Mouse (Mus musculus) lung, embryonic 15.5 days (tissue): Measurements from ENCODE around the gene Olfr1416. TPM values are rescaled to one million over a fixed set of nuclear protein-coding genes. Genes with fewer than 3 reads are reported as not detected.
"Not testable (repeated sequence)": the region's sequence is repeated elsewhere in the genome, so short reads cannot be mapped to it uniquely, and the experiment has no call there.

Experiments
- ATAC-seq: fragments of 200-750 bp; cut with Nextera tagmentation; 2 replicates; pipeline ENCODE4 v1.8.0; 2017; ENCODE audit warnings: moderate number of reproducible peaks, borderline replicate concordance; ENCODE audit not compliant: low FRiP score, low TSS enrichment; ENCODE audit errors: extremely low read depth
- H3K27ac ChIP-seq: fragments of 300-500 bp; sonication (generic); 2 replicates; pipeline ENCODE4 v1.5.1; 2015; ENCODE audit warnings: moderate library complexity, mild to moderate bottlenecking, inconsistent platforms
- H3K27me3 ChIP-seq: fragments of 300-500 bp; sonication (generic); 2 replicates; pipeline ENCODE4 v1.6.1; 2015; ENCODE audit warnings: inconsistent platforms
- H3K36me3 ChIP-seq: fragments of 300-500 bp; sonication (generic); 2 replicates; pipeline ENCODE4 v1.6.1; 2015; ENCODE audit warnings: inconsistent platforms
- H3K4me1 ChIP-seq: fragments of 300-500 bp; sonication (generic); 2 replicates; pipeline ENCODE4 v1.6.1; 2015; ENCODE audit warnings: inconsistent platforms
- H3K4me2 ChIP-seq: fragments of 300-500 bp; sonication (generic); 2 replicates; pipeline ENCODE4 v1.6.1; 2015; ENCODE audit warnings: inconsistent platforms, mild to moderate bottlenecking, moderate library complexity
- H3K4me3 ChIP-seq: fragments of 300-500 bp; sonication (generic); 2 replicates; pipeline ENCODE4 v1.5.1; 2015; ENCODE audit warnings: mild to moderate bottlenecking, inconsistent platforms
- H3K9ac ChIP-seq: fragments of 300-500 bp; sonication (generic); 2 replicates; pipeline ENCODE4 v1.6.1; 2015; ENCODE audit warnings: inconsistent platforms
- H3K9me3 ChIP-seq: fragments of 300-500 bp; sonication (generic); 2 replicates; pipeline ENCODE4 v1.6.1; 2016; ENCODE audit warnings: inconsistent platforms
- WGBS: fragments of 180-500 bp; shearing (Covaris S2); methylation state at CpG from one replicate; pipeline ENCODE4 v1.1.7; 2015; 5-methylcytosine and 5-hydroxymethylcytosine counted together
- polyA plus RNA-seq: library from polyadenylated mRNA; unstranded; fragments of >200 nt; fragmentation: Nextera tagmentation; extraction: Ambion mirVana; gene quantifications from 2 replicates; pipeline ENCODE4 v1.2.1, GENCODE M21; 2015

The Olfr1416 gene
- not detected in 2 replicates for polyA plus RNA-seq

GRCm38 (mm10) chr1:92485013-92485412 lies at the start of gene Olfr1416:
TSS of gene Olfr1416 (minus strand) at chr1:92485113.
- Histone ChIP-seq H3K4me2 (no peak within 1 kb of the TSS), H3K27me3 (no peaks in the 10 kb centered on the region), H3K4me3 (no peak within 1 kb of the TSS), H3K9me3 (0 out of 2 replicates have a peak, but pooled peaks cover 4% of the 10 kb centered on the region), H3K4me1 (no peaks in the 10 kb centered on the region), H3K27ac (no peak within 1 kb of the TSS), H3K36me3 (no peaks in the 10 kb centered on the region), H3K9ac (no peak within 1 kb of the TSS)
- no peak for ATAC-seq

- WGBS, result 79% methylated on average over 3 of the region's 3 CpGs
- no peak for ATAC-seq
- no peaks in the 10 kb centered on the region for H3K9me3 ChIP-seq
- H3K9ac ChIP-seq, result no peak overlapping the region
- H3K4me3 ChIP-seq, result no peak overlapping the region
- no peak overlapping the region for H3K4me2 ChIP-seq
- no peaks in the 10 kb centered on the region for H3K4me1 ChIP-seq
- H3K27ac ChIP-seq, result no peak overlapping the region
- no peaks in the 10 kb centered on the region for H3K27me3 ChIP-seq
- no peaks in the 10 kb centered on the region for H3K36me3 ChIP-seq
These were observed 38.9 kb upstream of the Olfr1416 start for GRCm38 (mm10) chr1:92523764-92524163.

GRCm38 (mm10) chr1:92521376-92521775 lies 36.5 kb upstream of the Olfr1416 start:
- Histone ChIP-seq H3K27ac (no peak overlapping the region), H3K4me1 (no peaks in the 10 kb centered on the region), H3K9ac (no peak overlapping the region), H3K9me3 (no peaks in the 10 kb centered on the region), H3K36me3 (no peaks in the 10 kb centered on the region), H3K27me3 (no peaks in the 10 kb centered on the region), H3K4me2 (no peak overlapping the region), H3K4me3 (no peak overlapping the region)
- 17% methylated on average over 10 of the region's 10 CpGs for whole genome bisulfite sequencing
- ATAC-seq, result no peak

- ATAC-seq, result no peak
- Histone ChIP-seq H3K36me3 (no peaks in the 10 kb centered on the region), H3K27me3 (no peaks in the 10 kb centered on the region), H3K9me3 (no peaks in the 10 kb centered on the region), H3K4me2 (no peak overlapping the region), H3K4me3 (no peak overlapping the region), H3K27ac (no peak overlapping the region), H3K4me1 (no peaks in the 10 kb centered on the region), H3K9ac (no peak overlapping the region)
- 71% methylated on average over 6 of the region's 6 CpGs for WGBS
These were observed 34.1 kb upstream of the Olfr1416 start for GRCm38 (mm10) chr1:92519046-92519445.

- H3K4me3 ChIP-seq, result no peak within 1 kb of the TSS
- H3K27me3 ChIP-seq, result no peaks in the 10 kb centered on the region
- no peak within 1 kb of the TSS for H3K4me2 ChIP-seq
- 73% methylated on average over 3 of the region's 3 CpGs for WGBS
- no peak for ATAC-seq
- no peaks in the 10 kb centered on the region for H3K36me3 ChIP-seq
- no peak within 1 kb of the TSS for H3K27ac ChIP-seq
- H3K9me3 ChIP-seq, result no peaks in the 10 kb centered on the region
- H3K9ac ChIP-seq, result no peak within 1 kb of the TSS
- no peaks in the 10 kb centered on the region for H3K4me1 ChIP-seq
These were observed 33.6 kb upstream of the Olfr1416 start, which contains the start of gene Olfr1414 for GRCm38 (mm10) chr1:92518561-92518960. TSS of gene Olfr1414 (minus strand) at chr1:92518661.

GRCm38 (mm10) chr1:92515390-92515789 lies 30.5 kb upstream of the Olfr1416 start:
- Histone ChIP-seq H3K36me3 (no peaks in the 10 kb centered on the region), H3K9ac (no peak overlapping the region), H3K27ac (no peak overlapping the region), H3K4me1 (no peaks in the 10 kb centered on the region), H3K9me3 (no peaks in the 10 kb centered on the region), H3K4me3 (no peak overlapping the region), H3K4me2 (no peak overlapping the region), H3K27me3 (no peaks in the 10 kb centered on the region)
- WGBS, result 51% methylated on average over 11 of the region's 11 CpGs
- ATAC-seq, result no peak

- H3K4me3 ChIP-seq, H3K27me3 ChIP-seq, H3K9me3 ChIP-seq, H3K9ac ChIP-seq, H3K4me1 ChIP-seq, H3K4me2 ChIP-seq, H3K36me3 ChIP-seq, ATAC-seq, H3K27ac ChIP-seq: not testable (repeated sequence)
- WGBS, result 77% methylated on average over 5 of the region's 5 CpGs
These were observed 26.7 kb upstream of the Olfr1416 start for GRCm38 (mm10) chr1:92511646-92512045.

- no peaks in the 10 kb centered on the region for H3K36me3 ChIP-seq
- no peaks in the 10 kb centered on the region for H3K27me3 ChIP-seq
- no peak within 1 kb of the TSS for H3K4me3 ChIP-seq
- H3K27ac ChIP-seq, result no peak within 1 kb of the TSS
- WGBS, result 78% methylated on average over 2 of the region's 2 CpGs
- H3K9me3 ChIP-seq, result no peaks in the 10 kb centered on the region
- no peak for ATAC-seq
- no peak within 1 kb of the TSS for H3K4me2 ChIP-seq
- H3K4me1 ChIP-seq, result no peaks in the 10 kb centered on the region
- H3K9ac ChIP-seq, result no peak within 1 kb of the TSS
These were observed 11.1 kb upstream of the Olfr1416 start, which contains the start of gene Olfr1415 for GRCm38 (mm10) chr1:92496001-92496400. TSS of gene Olfr1415 (minus strand) at chr1:92496101.

- peaks cover 15% of the 10 kb centered on the region for H3K4me1 ChIP-seq
- no peaks in the 10 kb centered on the region for H3K27me3 ChIP-seq
- peak overlapping the region; percentile 98 for H3K9ac ChIP-seq
- H3K4me3 ChIP-seq, result peak overlapping the region; percentile 96
- no peak; the same call in none of the 2 replicates for ATAC-seq
- 3% methylated on average over 10 of the region's 10 CpGs for WGBS
- peak overlapping the region; percentile 90 for H3K4me2 ChIP-seq
- H3K36me3 ChIP-seq, result peaks cover 15% of the 10 kb centered on the region
- H3K27ac ChIP-seq, result peak overlapping the region; percentile 72; the same call in 1 of the 2 replicates
- H3K9me3 ChIP-seq, result no peaks in the 10 kb centered on the region
These were observed 10.8 kb downstream of the Olfr1416 start for GRCm38 (mm10) chr1:92474066-92474578.

- under 1% methylated on average over 67 of the region's 67 CpGs for WGBS
- peak; percentile 94 for ATAC-seq
- H3K27ac ChIP-seq, result peak within 1 kb of the TSS; percentile 72
- H3K4me1 ChIP-seq, result peaks cover 15% of the 10 kb centered on the region
- peak within 1 kb of the TSS; percentile 90 for H3K4me2 ChIP-seq
- H3K36me3 ChIP-seq, result peaks cover 18% of the 10 kb centered on the region
- H3K9ac ChIP-seq, result peak within 1 kb of the TSS; percentile 98
- no peaks in the 10 kb centered on the region for H3K9me3 ChIP-seq
- H3K27me3 ChIP-seq, result no peaks in the 10 kb centered on the region
- H3K4me3 ChIP-seq, result peak within 1 kb of the TSS; percentile 96
These were observed 11.5 kb downstream of the Olfr1416 start, which contains the start of gene Ndufa10 for GRCm38 (mm10) chr1:92473165-92474041. TSS of gene Ndufa10 (minus strand) at chr1:92473860.

- H3K4me2 ChIP-seq, result no peak overlapping the region
- H3K9ac ChIP-seq, result no peak overlapping the region
- H3K4me3 ChIP-seq, result no peak overlapping the region
- no peak for ATAC-seq
- H3K36me3 ChIP-seq, result peaks cover 58% of the 10 kb centered on the region
- H3K27ac ChIP-seq, result no peak overlapping the region
- no peaks in the 10 kb centered on the region for H3K27me3 ChIP-seq
- WGBS, result 71% methylated on average over 4 of the region's 4 CpGs
- no peaks in the 10 kb centered on the region for H3K9me3 ChIP-seq
- peaks cover 11% of the 10 kb centered on the region for H3K4me1 ChIP-seq
These were observed 16.0 kb downstream of the Olfr1416 start for GRCm38 (mm10) chr1:92468891-92469290.

- Histone ChIP-seq H3K36me3 (peaks cover 85% of the 10 kb centered on the region), H3K4me1 (no peaks in the 10 kb centered on the region), H3K4me3 (no peak overlapping the region), H3K27ac (no peak overlapping the region), H3K4me2 (no peak overlapping the region), H3K9me3 (no peaks in the 10 kb centered on the region), H3K9ac (no peak overlapping the region), H3K27me3 (no peaks in the 10 kb centered on the region)
- WGBS, result 89% methylated on average over 6 of the region's 6 CpGs
- no peak for ATAC-seq
These were observed 26.5 kb downstream of the Olfr1416 start for GRCm38 (mm10) chr1:92458416-92458815.
